Mouse (Mus musculus): ENCODE data around the gene Stxbp4. TPM values are rescaled to one million over a fixed set of nuclear protein-coding genes. Genes with fewer than 3 reads are reported as not detected.

Stxbp4 gene
- polyA plus RNA-seq, 1 experiment: 3.5 TPM

DNA sequence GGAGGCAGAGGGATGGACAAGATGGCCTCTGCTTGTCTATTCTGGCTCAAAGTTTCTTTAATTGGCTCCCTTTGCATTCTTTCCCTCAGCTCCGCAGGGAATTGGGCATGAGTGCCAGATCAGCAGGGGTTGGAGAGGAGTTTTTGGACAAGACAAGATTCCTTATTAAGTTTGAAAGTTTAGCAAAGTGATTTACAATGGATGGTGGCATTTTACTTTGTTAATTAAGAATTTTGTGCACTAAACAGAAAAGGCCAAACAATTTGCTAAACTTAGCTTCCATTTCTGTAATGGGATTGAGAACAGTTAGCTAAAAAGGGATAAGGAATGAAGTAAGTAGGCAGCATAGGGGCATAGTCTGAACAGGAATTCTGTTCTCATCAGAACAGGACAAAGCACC is 142.9 kb downstream of the Stxbp4 start:
- WGBS: 87% methylated on average over 1 of the region's 1 CpGs
- Histone ChIP-seq H3K27ac (ENCODE audit: control insufficient read depth, insufficient read depth, low read depth, low read length, poor library complexity) (no peak overlapping the region), H3K4me3 (replicated peaks; ENCODE audit: control insufficient read depth, low read depth, low read length) (no peak overlapping the region), H3K4me1 (ENCODE audit: control insufficient read depth, insufficient read depth, low read length) (no peaks in the 10 kb centered on the region)
- TF ChIP-seq POLR2A (IDR thresholded peaks at IDR 0.05; ENCODE audit: borderline replicate concordance, control insufficient read depth, low read depth, low read length) (no peak), CTCF (IDR thresholded peaks at IDR 0.05; ENCODE audit: control insufficient read depth, insufficient read depth, low read length) (no peak)

DNA sequence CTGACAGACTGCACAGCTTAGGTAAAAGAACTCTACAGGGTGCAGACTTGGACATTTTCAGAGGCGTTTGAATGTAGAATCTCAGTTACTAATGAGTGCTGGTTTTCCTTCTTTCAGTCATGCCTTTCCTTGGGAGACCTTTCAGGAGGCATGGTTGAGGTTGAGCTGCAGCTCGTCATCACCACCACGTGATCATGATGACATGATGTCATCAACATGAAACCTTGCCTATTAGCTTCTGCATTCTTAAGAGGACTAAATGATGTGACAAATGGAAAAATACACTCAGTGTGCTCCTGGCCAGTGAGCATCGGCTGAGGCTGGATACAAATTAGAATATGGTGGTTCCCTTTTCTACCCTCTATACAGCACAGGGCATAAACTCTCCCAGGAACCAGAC is 145.4 kb downstream of the Stxbp4 start:
- Histone ChIP-seq H3K4me1 (ENCODE audit: control insufficient read depth, insufficient read depth, low read length) (no peaks in the 10 kb centered on the region), H3K27ac (ENCODE audit: control insufficient read depth, insufficient read depth, low read depth, low read length, poor library complexity) (no peak overlapping the region), H3K4me3 (replicated peaks; ENCODE audit: control insufficient read depth, low read depth, low read length) (no peak overlapping the region)
- WGBS: 74% methylated on average over 4 of the region's 4 CpGs
- TF ChIP-seq POLR2A (IDR thresholded peaks at IDR 0.05; ENCODE audit: borderline replicate concordance, control insufficient read depth, low read depth, low read length) (no peak), CTCF (IDR thresholded peaks at IDR 0.05; ENCODE audit: control insufficient read depth, insufficient read depth, low read length) (no peak)

DNA sequence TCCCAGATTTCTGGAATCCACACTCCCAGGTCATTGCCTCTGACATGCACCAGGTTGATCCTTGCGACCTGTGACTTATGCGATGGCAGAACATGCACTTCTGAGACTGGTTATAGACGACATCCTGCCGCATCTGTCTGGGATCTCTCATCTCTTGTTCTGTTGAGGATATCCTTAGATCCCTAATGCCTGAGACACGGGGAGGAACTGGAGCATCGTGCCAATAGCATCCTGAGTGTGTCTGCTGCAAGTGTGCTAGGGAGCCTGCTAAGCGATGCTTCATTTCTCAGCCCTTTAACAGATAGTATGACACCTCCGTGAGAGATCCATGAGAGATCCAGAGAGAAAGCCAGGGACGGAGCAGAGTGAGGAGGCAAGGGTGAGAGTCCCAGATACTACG is 148.7 kb downstream of the Stxbp4 start:
- Histone ChIP-seq H3K4me1 (ENCODE audit: control insufficient read depth, insufficient read depth, low read length) (no peaks in the 10 kb centered on the region), H3K4me3 (replicated peaks; ENCODE audit: control insufficient read depth, low read depth, low read length) (no peak overlapping the region), H3K27ac (ENCODE audit: control insufficient read depth, insufficient read depth, low read depth, low read length, poor library complexity) (no peak overlapping the region)
- TF ChIP-seq CTCF (IDR thresholded peaks at IDR 0.05; ENCODE audit: control insufficient read depth, insufficient read depth, low read length) (no peak), POLR2A (IDR thresholded peaks at IDR 0.05; ENCODE audit: borderline replicate concordance, control insufficient read depth, low read depth, low read length) (no peak)
- 87% methylated on average over 10 of the region's 10 CpGs for WGBS

DNA sequence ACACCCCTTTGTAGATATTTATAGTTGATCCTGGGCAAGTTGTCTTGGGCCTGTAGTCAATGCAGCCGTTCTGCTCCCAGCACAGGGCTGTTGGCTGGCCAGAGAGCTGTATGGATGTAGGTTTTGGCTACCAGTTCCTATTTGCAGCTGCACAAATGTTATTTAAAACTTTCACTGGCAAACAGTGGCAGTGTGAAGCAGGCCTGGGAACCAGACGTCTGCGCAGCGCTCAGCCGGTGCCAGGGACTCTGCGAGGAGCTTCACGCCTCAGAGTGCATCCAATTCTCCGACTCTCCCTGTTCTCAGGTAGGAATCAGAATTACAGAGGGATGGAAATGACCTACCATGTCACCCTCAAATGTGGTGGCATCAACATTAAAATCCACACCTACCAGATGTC is 150.2 kb downstream of the Stxbp4 start:
- H3K4me3 ChIP-seq (replicated peaks; ENCODE audit: control insufficient read depth, low read depth, low read length): no peak overlapping the region
- H3K4me1 ChIP-seq (ENCODE audit: control insufficient read depth, insufficient read depth, low read length): no peaks in the 10 kb centered on the region; the same call in 1 of the 2 replicates
- no peak overlapping the region for H3K27ac ChIP-seq (ENCODE audit: control insufficient read depth, insufficient read depth, low read depth, low read length, poor library complexity)
- WGBS: 93% methylated on average over 8 of the region's 8 CpGs
- TF ChIP-seq CTCF (IDR thresholded peaks at IDR 0.05; ENCODE audit: control insufficient read depth, insufficient read depth, low read length) (no peak), POLR2A (IDR thresholded peaks at IDR 0.05; ENCODE audit: borderline replicate concordance, control insufficient read depth, low read depth, low read length) (no peak)

DNA sequence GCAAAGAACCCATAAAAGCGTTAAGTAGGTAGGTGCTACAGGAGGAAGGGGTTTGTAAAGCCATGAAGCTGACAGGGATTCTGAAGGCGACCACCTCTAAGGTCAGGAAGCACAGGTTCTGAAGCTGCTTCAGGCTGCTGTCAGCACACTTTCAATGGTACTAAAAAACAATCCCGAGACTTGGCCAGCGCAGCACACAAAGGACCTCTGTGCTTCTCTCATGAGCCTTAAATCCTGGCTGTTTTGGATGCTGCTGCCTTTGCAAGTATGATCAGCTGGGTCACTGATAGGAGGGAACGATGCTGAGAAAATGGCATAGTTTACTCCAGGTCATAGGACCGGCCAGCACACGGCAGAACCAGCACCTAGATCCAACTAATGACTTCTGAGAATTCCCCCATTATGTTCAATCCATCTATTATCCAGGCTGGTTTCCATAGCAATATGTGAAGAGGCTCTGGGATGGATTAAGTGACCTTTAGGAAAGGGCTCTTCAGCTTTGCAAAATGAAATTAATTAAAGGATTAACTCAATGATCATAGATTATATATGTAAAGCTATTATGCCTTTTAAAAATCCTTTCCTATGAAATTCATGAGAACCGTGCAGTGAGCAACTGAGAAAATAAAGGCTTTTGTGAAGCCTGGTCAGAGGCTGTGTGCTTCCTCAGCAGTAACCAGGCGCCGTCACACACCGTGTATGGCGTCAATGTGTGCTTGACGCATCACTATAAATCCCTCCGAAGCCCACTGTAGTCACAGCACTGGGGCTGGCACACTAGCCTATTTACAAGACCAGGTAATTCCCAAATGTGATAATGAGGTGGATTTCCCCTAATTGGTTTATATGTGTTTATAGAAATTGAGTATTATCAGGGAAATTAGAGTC is 152.9 kb downstream of the Stxbp4 start:
- no peak overlapping the region for H3K27ac ChIP-seq (ENCODE audit: control insufficient read depth, insufficient read depth, low read depth, low read length, poor library complexity)
- TF ChIP-seq CTCF (IDR thresholded peaks at IDR 0.05; ENCODE audit: control insufficient read depth, insufficient read depth, low read length) (no peak), POLR2A (IDR thresholded peaks at IDR 0.05; ENCODE audit: borderline replicate concordance, control insufficient read depth, low read depth, low read length) (no peak)
- no peaks in the 10 kb centered on the region; the same call in 1 of the 2 replicates for H3K4me1 ChIP-seq (ENCODE audit: control insufficient read depth, insufficient read depth, low read length)
- H3K4me3 ChIP-seq (replicated peaks; ENCODE audit: control insufficient read depth, low read depth, low read length): no peak overlapping the region
- whole genome bisulfite sequencing: 89% methylated on average over 14 of the region's 14 CpGs

DNA sequence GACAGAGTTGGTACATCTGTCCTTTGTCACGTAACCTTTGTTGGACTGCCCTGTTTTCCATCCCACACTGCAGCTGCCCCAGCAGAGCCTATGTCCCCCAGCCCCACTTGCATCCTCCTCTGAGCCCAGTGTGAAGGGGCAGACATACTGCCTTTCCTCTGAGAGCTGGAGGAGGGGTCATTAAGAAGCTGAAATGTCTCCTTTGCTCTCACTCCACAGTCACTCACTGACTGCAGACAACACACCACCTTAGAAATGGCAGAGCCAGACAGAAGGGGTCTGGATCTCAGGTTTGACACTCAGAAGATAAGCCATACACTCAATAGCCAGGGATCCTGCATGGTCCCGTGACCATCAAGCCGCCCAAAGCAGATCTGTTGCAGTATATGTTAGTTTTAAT is 154.1 kb downstream of the Stxbp4 start:
- no peak overlapping the region for H3K4me3 ChIP-seq (replicated peaks; ENCODE audit: control insufficient read depth, low read depth, low read length)
- WGBS: 78% methylated on average over 3 of the region's 3 CpGs

DNA sequence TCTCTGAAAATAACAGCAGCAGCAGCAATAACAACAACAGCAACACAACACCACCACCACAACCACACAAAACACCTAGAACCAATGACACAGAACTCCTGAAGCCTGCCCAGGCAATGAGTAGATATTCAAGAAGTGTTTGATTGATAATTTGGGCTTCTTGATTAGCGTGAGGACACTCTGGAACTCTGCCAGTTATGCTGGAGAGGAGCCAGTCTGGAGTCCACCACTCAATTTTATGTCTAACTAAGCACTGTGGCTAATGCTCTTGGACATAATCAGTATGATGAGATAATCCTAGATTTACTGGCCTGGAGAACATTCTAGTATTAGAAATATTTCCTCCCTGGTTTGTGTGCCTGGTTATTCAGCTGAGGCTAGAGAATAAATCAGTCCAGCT is 156.1 kb downstream of the Stxbp4 start:
- Histone ChIP-seq H3K27ac (ENCODE audit: control insufficient read depth, insufficient read depth, low read depth, low read length, poor library complexity) (no peak overlapping the region), H3K4me3 (replicated peaks; ENCODE audit: control insufficient read depth, low read depth, low read length) (no peak overlapping the region), H3K4me1 (ENCODE audit: control insufficient read depth, insufficient read depth, low read length) (no peaks in the 10 kb centered on the region; the same call in 1 of the 2 replicates)
- 80% methylated on average over 1 of the region's 1 CpGs for WGBS
- TF ChIP-seq POLR2A (IDR thresholded peaks at IDR 0.05; ENCODE audit: borderline replicate concordance, control insufficient read depth, low read depth, low read length) (no peak), CTCF (IDR thresholded peaks at IDR 0.05; ENCODE audit: control insufficient read depth, insufficient read depth, low read length) (no peak)

More for the DNA sequence above, 154.1 kb downstream of the Stxbp4 start:
- TF ChIP-seq POLR2A (IDR thresholded peaks at IDR 0.05; ENCODE audit: borderline replicate concordance, control insufficient read depth, low read depth, low read length) (no peak), CTCF (IDR thresholded peaks at IDR 0.05; ENCODE audit: control insufficient read depth, insufficient read depth, low read length) (no peak)
- Histone ChIP-seq H3K27ac (ENCODE audit: control insufficient read depth, insufficient read depth, low read depth, low read length, poor library complexity) (no peak overlapping the region), H3K4me1 (ENCODE audit: control insufficient read depth, insufficient read depth, low read length) (no peaks in the 10 kb centered on the region; the same call in 1 of the 2 replicates)

DNA sequence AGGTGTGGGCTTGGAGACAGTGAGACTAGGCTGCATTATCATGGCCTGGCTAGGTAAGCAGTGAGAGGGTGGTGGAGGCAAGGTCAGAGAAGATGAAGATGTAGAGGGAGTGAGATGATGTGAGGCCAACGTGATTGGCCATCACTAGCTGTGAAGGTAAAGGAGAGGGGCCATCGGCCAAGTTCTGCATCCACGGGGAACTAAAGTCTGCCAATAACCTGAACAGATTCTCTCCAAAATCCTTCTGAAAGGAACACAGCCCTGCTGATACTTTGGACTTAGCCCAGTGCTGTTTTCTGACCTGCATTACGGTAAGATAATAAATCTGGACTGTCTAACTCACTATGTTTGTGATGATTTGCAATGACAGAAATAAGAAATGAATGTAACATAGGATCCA is 167.6 kb downstream of the Stxbp4 start:
- 81% methylated on average over 4 of the region's 4 CpGs for WGBS
- Histone ChIP-seq H3K4me3 (replicated peaks; ENCODE audit: control insufficient read depth, low read depth, low read length) (no peak overlapping the region), H3K27ac (ENCODE audit: control insufficient read depth, insufficient read depth, low read depth, low read length, poor library complexity) (no peak overlapping the region), H3K4me1 (ENCODE audit: control insufficient read depth, insufficient read depth, low read length) (no peaks in the 10 kb centered on the region)
- TF ChIP-seq CTCF (IDR thresholded peaks at IDR 0.05; ENCODE audit: control insufficient read depth, insufficient read depth, low read length): no peak
- no peak for TF ChIP-seq POLR2A (IDR thresholded peaks at IDR 0.05; ENCODE audit: borderline replicate concordance, control insufficient read depth, low read depth, low read length)
